Mouse (Mus musculus): ENCODE results near the gene Mex3a. TPM values are rescaled to one million over a fixed set of nuclear protein-coding genes. Genes with fewer than 3 reads are reported as not detected.

Gene Mex3a
- polyA plus RNA-seq, 1 experiment = 0.84 TPM

- H3K4me3 ChIP-seq (replicated peaks; ENCODE audit: extremely low read depth, low read depth, low read length) = no peak overlapping the region
- H3K4me1 ChIP-seq (ENCODE audit: control insufficient read depth, insufficient read depth, low read length) = peaks cover 4% of the 10 kb centered on the region
- 71% methylated on average over 6 of the region's 6 CpGs for WGBS
- no peak for TF ChIP-seq POLR2A (IDR thresholded peaks at IDR 0.05; ENCODE audit: borderline replicate concordance, extremely low read depth, low read depth, low read length)
- no peak for TF ChIP-seq CTCF (IDR thresholded peaks at IDR 0.05; ENCODE audit: insufficient read depth, low read length)
- DNase-seq = no peak
Measured at GRCm38 (mm10) chr3:88585769-88586168, 53.6 kb downstream of the Mex3a start.

DNA sequence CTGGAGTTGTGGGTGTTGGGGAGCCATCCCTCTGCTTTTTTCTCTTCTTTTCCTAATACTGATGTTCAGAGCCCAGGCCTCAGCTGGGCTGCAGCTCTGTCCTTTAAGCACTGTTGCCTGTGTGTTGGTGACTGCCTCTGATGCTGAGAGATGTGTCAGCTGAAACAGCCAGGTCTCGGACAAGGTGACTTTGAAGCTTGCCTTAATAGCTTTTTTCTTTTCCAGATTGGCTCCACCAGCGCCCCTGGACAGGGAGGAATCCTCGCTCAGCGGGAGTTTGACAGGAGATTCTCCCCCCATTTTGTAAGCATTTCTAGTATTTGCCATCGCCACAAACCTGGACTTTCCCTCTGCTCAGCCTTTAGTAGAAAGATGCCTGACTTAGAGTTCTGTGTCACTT is 54.4 kb downstream of the Mex3a start:
- no peak for TF ChIP-seq POLR2A (IDR thresholded peaks at IDR 0.05; ENCODE audit: borderline replicate concordance, extremely low read depth, low read depth, low read length)
- no peak for TF ChIP-seq CTCF (IDR thresholded peaks at IDR 0.05; ENCODE audit: insufficient read depth, low read length)
- no peak overlapping the region for H3K4me3 ChIP-seq (replicated peaks; ENCODE audit: extremely low read depth, low read depth, low read length)
- peaks cover 3% of the 10 kb centered on the region; the same call in 1 of the 2 replicates for H3K4me1 ChIP-seq (ENCODE audit: control insufficient read depth, insufficient read depth, low read length)
- no peak for DNase-seq
- 84% methylated on average over 5 of the region's 5 CpGs for WGBS

- TF ChIP-seq POLR2A (IDR thresholded peaks at IDR 0.05; ENCODE audit: borderline replicate concordance, extremely low read depth, low read depth, low read length) (no peak), CTCF (IDR thresholded peaks at IDR 0.05; ENCODE audit: insufficient read depth, low read length) (no peak)
- WGBS = 31% methylated on average over 5 of the region's 5 CpGs
- peaks cover 12% of the 10 kb centered on the region for H3K4me1 ChIP-seq (ENCODE audit: control insufficient read depth, insufficient read depth, low read length)
- no peak overlapping the region for H3K4me3 ChIP-seq (replicated peaks; ENCODE audit: extremely low read depth, low read depth, low read length)
- DNase-seq = no peak
Measured at GRCm38 (mm10) chr3:88590246-88590645, 58.1 kb downstream of the Mex3a start.

Other genes starting within 250 kb of the Mex3a start
- gene Gm38392, start 245.2 kb upstream of the Mex3a start, polyA plus RNA-seq (2012; rRNA removed) = 0.40 and 0.49 TPM in 2 replicates
- gene Tsacc, start 235.4 kb upstream of the Mex3a start, polyA plus RNA-seq (2012; rRNA removed) = 2.1 and 3.3 TPM in 2 replicates
- 59.5 and 77.6 TPM in 2 replicates for gene Cct3, start 235.3 kb upstream of the Mex3a start, polyA plus RNA-seq (2012; rRNA removed)
- 148 and 183 TPM in 2 replicates for gene Glmp, start 207.4 kb upstream of the Mex3a start, polyA plus RNA-seq (2012; rRNA removed)
- 12.4 and 31.8 TPM in 2 replicates for gene Tmem79, start 196.2 kb upstream of the Mex3a start, polyA plus RNA-seq (2012; rRNA removed)
- gene Smg5, start 196.1 kb upstream of the Mex3a start, polyA plus RNA-seq (2012; rRNA removed) = 48.4 and 63.7 TPM in 2 replicates
- 19.1 and 29.1 TPM in 2 replicates for gene Paqr6, start 167.8 kb upstream of the Mex3a start, polyA plus RNA-seq (2012; rRNA removed)
- gene Bglap3, start 159.7 kb upstream of the Mex3a start, polyA plus RNA-seq (2012; rRNA removed) = 0.20 and 23.9 TPM in 2 replicates
- 23.0 TPM in 1 of 2 replicates, not detected in the other for gene Bglap2, start 153.7 kb upstream of the Mex3a start, polyA plus RNA-seq (2012; rRNA removed)
- not detected in 2 replicates for gene Bglap, start 147.9 kb upstream of the Mex3a start, polyA plus RNA-seq (2012; rRNA removed)
- gene Pmf1, start 122.1 kb upstream of the Mex3a start, polyA plus RNA-seq (2012; rRNA removed) = 23.4 and 27.0 TPM in 2 replicates
- 18.3 and 25.4 TPM in 2 replicates for gene Slc25a44, start 107.3 kb upstream of the Mex3a start, polyA plus RNA-seq (2012; rRNA removed)
- 52.3 and 58.3 TPM in 2 replicates for gene Sema4a, start 71.2 kb upstream of the Mex3a start, polyA plus RNA-seq (2012; rRNA removed)
- gene Lmna, start 22.4 kb upstream of the Mex3a start, polyA plus RNA-seq (2012; rRNA removed) = 257 and 302 TPM in 2 replicates
- gene Rab25, start 15.9 kb downstream of the Mex3a start, polyA plus RNA-seq (2012; rRNA removed) = 53.0 and 105 TPM in 2 replicates
- gene Lamtor2, start 20.7 kb downstream of the Mex3a start, polyA plus RNA-seq (2012; rRNA removed) = 116 and 135 TPM in 2 replicates
- gene Ubqln4, start 21.4 kb downstream of the Mex3a start, polyA plus RNA-seq (2012; rRNA removed) = 47.0 and 52.6 TPM in 2 replicates
- gene Ssr2, start 43.5 kb downstream of the Mex3a start, polyA plus RNA-seq (2012; rRNA removed) = 139 and 188 TPM in 2 replicates
- gene Arhgef2, start 73.6 kb downstream of the Mex3a start, polyA plus RNA-seq (2012; rRNA removed) = 186 and 233 TPM in 2 replicates
- 0.41 and 0.76 TPM in 2 replicates for gene Rxfp4, start 120.7 kb downstream of the Mex3a start, polyA plus RNA-seq (2012; rRNA removed)
- 46.7 and 51.4 TPM in 2 replicates for gene Khdc4, start 153.4 kb downstream of the Mex3a start, polyA plus RNA-seq (2012; rRNA removed)
- 49.0 and 71.7 TPM in 2 replicates for gene Rit1, start 184.4 kb downstream of the Mex3a start, polyA plus RNA-seq (2012; rRNA removed)
- gene Syt11, start 242.8 kb downstream of the Mex3a start, polyA plus RNA-seq (2012; rRNA removed) = 5.4 and 8.4 TPM in 2 replicates

Measured in lung, adult 2 months (tissue).